13 mouse cellular contexts compared by ENCODE assay signal in genomic region chr1:55076849-55077516, GRCm38 (mm10). TPM values are rescaled to one million over a fixed set of nuclear protein-coding genes. Genes with fewer than 3 reads are reported as not detected.
DNase-seq lines count a peak whose midpoint lies in the region; ATAC-seq and TF ChIP-seq lines count a peak whose summit lies in the region.
"Had no signal": no experiment of that assay in that cellular context is flagged by ENCODE, and none has a peak within 500 bp of the region (broad histone marks: within the 10 kb centered on the region; RNA-seq: fewer than 3 reads in every experiment).

No protein-coding gene starts in this region.

- DNase-seq in kidney, adult 2 months, result peak; percentile 44
- no peak for DNase-seq in kidney, adult 18-20 months
- peak; percentile 69 for DNase-seq in ES-CJ7 (ENCODE audit: low read depth, low spot score)
- DNase-seq in lung, postnatal 25 days (ENCODE audit: low spot score), result peak; percentile 34
- no peak for DNase-seq in heart, adult 18-20 months
- DNase-seq in thymus, adult 2 months, result no peak
- DNase-seq: gastrocnemius, postnatal 25 days; layer of hippocampus, adult 9-11 months had no signal

- H3K9me3 ChIP-seq in intestine, embryonic 15.5 days, result no peaks in the 10 kb centered on the region
- H3K9me3 ChIP-seq: neural tube, embryonic 15.5 days had no signal

- peaks cover 3% of the 10 kb centered on the region; the same call in 1 of the 2 replicates for H3K4me1 ChIP-seq in kidney, adult 2 months (ENCODE audit: control insufficient read depth, insufficient read depth, low read length)
- no peaks in the 10 kb centered on the region for H3K4me1 ChIP-seq in intestine, embryonic 15.5 days (replicated peaks)
- H3K4me1 ChIP-seq in thymus, adult 2 months (replicated peaks; ENCODE audit: control insufficient read depth, insufficient read depth, low read length), result no peaks in the 10 kb centered on the region
- H3K4me1 ChIP-seq: neural tube, embryonic 15.5 days had no signal

- peaks cover 11% of the 10 kb centered on the region for H3K36me3 ChIP-seq in kidney, adult 2 months (ENCODE audit: control insufficient read depth, insufficient read depth, low read length)
- H3K36me3 ChIP-seq in intestine, embryonic 15.5 days, result peaks cover 15% of the 10 kb centered on the region; the same call in 1 of the 2 replicates
- peaks cover 36% of the 10 kb centered on the region for H3K36me3 ChIP-seq in thymus, adult 2 months (ENCODE audit: control insufficient read depth, insufficient read depth, low read length)

- 89% methylated on average over 2 of the region's 2 CpGs for WGBS in kidney, adult 2 months
- 91% methylated on average over 2 of the region's 2 CpGs for WGBS in intestine, embryonic 15.5 days
- WGBS in thymus, adult 2 months, result 98% methylated on average over 2 of the region's 2 CpGs

- ATAC-seq in intestine, embryonic 15.5 days, result peak; percentile 64
- ATAC-seq: activated CD4-positive, CD25-positive, alpha-beta regulatory T cell, adult 4 months; forebrain, embryonic 16.5 days; inflammation-experienced regulatory T-cells, adult 6 months had no signal

- no peak overlapping the region for H3K27ac ChIP-seq in kidney, adult 2 months (ENCODE audit: insufficient read depth, low read depth, low read length)
- H3K27ac ChIP-seq in intestine, embryonic 15.5 days, result no peak overlapping the region
- H3K27ac ChIP-seq in thymus, adult 2 months (ENCODE audit: control insufficient read depth, insufficient read depth, low read length), result no peak overlapping the region
- H3K27ac ChIP-seq: neural tube, embryonic 15.5 days had no signal

- no peak overlapping the region for H3K4me2 ChIP-seq in intestine, embryonic 15.5 days (replicated peaks)
- H3K4me2 ChIP-seq: neural tube, embryonic 15.5 days had no signal

- no peak overlapping the region for H3K9ac ChIP-seq in intestine, embryonic 15.5 days
- H3K9ac ChIP-seq: neural tube, embryonic 15.5 days had no signal

- H3K27me3 ChIP-seq in kidney, adult 2 months (replicated peaks; ENCODE audit: control insufficient read depth, insufficient read depth, low read length), result no peaks in the 10 kb centered on the region
- no peaks in the 10 kb centered on the region for H3K27me3 ChIP-seq in intestine, embryonic 15.5 days (replicated peaks)
- no peaks in the 10 kb centered on the region for H3K27me3 ChIP-seq in thymus, adult 2 months (ENCODE audit: control insufficient read depth, insufficient read depth, low read length)
- H3K27me3 ChIP-seq: neural tube, embryonic 15.5 days had no signal

- H3K4me3 ChIP-seq in kidney, adult 2 months (ENCODE audit: insufficient read depth, low read depth, low read length), result no peak overlapping the region
- H3K4me3 ChIP-seq in intestine, embryonic 15.5 days (replicated peaks), result no peak overlapping the region
- H3K4me3 ChIP-seq in thymus, adult 2 months (ENCODE audit: control insufficient read depth, insufficient read depth, low read length), result no peak overlapping the region
- H3K4me3 ChIP-seq: neural tube, embryonic 15.5 days had no signal

- TF ChIP-seq CTCF in kidney, adult 2 months (conservative IDR thresholded peaks at IDR 0.05; ENCODE audit: insufficient read depth, insufficient read length, low read depth, low read length), result no peak
- no peak for TF ChIP-seq CTCF in thymus, adult 2 months (IDR thresholded peaks at IDR 0.05; ENCODE audit: borderline replicate concordance, control insufficient read depth, extremely low read depth, insufficient read depth, low read length, poor library complexity)

- no peak for TF ChIP-seq POLR2A in kidney, adult 2 months (IDR thresholded peaks at IDR 0.05; ENCODE audit: low read depth, low read length)
- TF ChIP-seq POLR2A in thymus, adult 2 months (IDR thresholded peaks at IDR 0.05; ENCODE audit: control insufficient read depth, extremely low read depth, insufficient read depth, low read length, poor library complexity), result no peak

RNA-seq across cellular contexts. Expression of gene Hspe1, which starts 10.9 kb away (rescaled TPM):
- polyA plus RNA-seq in kidney, adult 2 months (2012; rRNA removed), result 46.2 and 90.1 TPM in 2 replicates
- 753 and 881 TPM in 2 replicates for polyA plus RNA-seq in intestine, embryonic 15.5 days (2015; fragmentation: Nextera tagmentation; extraction: Ambion mirVana)
- 100 to 1,000 TPM; 183 to 186 TPM for total RNA-seq in heart, adult 18-20 months (2021)
- polyA plus RNA-seq in thymus, adult 2 months (2012; rRNA removed), result 33.2 and 38.3 TPM in 2 replicates

RNA-seq across cellular contexts. Expression of gene Hspd1, which starts 11.1 kb away (rescaled TPM):
- 66.8 and 99.8 TPM in 2 replicates for polyA plus RNA-seq in kidney, adult 2 months (2012; rRNA removed)
- polyA plus RNA-seq in intestine, embryonic 15.5 days (2015; fragmentation: Nextera tagmentation; extraction: Ambion mirVana), result 702 and 739 TPM in 2 replicates
- 100 to 1,000 TPM; 420 TPM for total RNA-seq in heart, adult 18-20 months (2021)
- polyA plus RNA-seq in thymus, adult 2 months (2012; rRNA removed), result 28.3 and 31.5 TPM in 2 replicates

RNA-seq across cellular contexts. Expression of gene Coq10b, which starts 24.4 kb away (rescaled TPM):
- 16.2 and 20.7 TPM in 2 replicates for polyA plus RNA-seq in kidney, adult 2 months (2012; rRNA removed)
- 16.7 and 17.8 TPM in 2 replicates for polyA plus RNA-seq in intestine, embryonic 15.5 days (2015; fragmentation: Nextera tagmentation; extraction: Ambion mirVana)
- total RNA-seq in heart, adult 18-20 months (2021), result 10 to 100 TPM; 33.3 to 33.7 TPM
- polyA plus RNA-seq in thymus, adult 2 months (2012; rRNA removed), result 5.5 and 6.6 TPM in 2 replicates

RNA-seq across cellular contexts. Expression of gene Sf3b1, which starts 49.7 kb away (rescaled TPM):
- 24.3 and 33.6 TPM in 2 replicates for polyA plus RNA-seq in kidney, adult 2 months (2012; rRNA removed)
- polyA plus RNA-seq in intestine, embryonic 15.5 days (2015; fragmentation: Nextera tagmentation; extraction: Ambion mirVana), result 269 and 327 TPM in 2 replicates
- 10 to 100 TPM; 66.1 to 77.2 TPM for total RNA-seq in heart, adult 18-20 months (2021)
- polyA plus RNA-seq in thymus, adult 2 months (2012; rRNA removed), result 90.6 and 110 TPM in 2 replicates

RNA-seq across cellular contexts. Expression of gene Mob4, which starts 54.0 kb away (rescaled TPM):
- 10.3 and 16.0 TPM in 2 replicates for polyA plus RNA-seq in kidney, adult 2 months (2012; rRNA removed)
- polyA plus RNA-seq in intestine, embryonic 15.5 days (2015; fragmentation: Nextera tagmentation; extraction: Ambion mirVana), result 143 and 152 TPM in 2 replicates
- total RNA-seq in heart, adult 18-20 months (2021), result 10 to 100 TPM; 29.4 to 33.9 TPM
- polyA plus RNA-seq in thymus, adult 2 months (2012; rRNA removed), result 10.7 and 12.4 TPM in 2 replicates

Comparison
In these comparisons a context has a peak if more than half of its experiments do, and no peak if none do; other contexts are left out.
1. DNase-seq: peak in kidney, adult 2 months (single experiment), ES-CJ7 (single experiment) and lung, postnatal 25 days (single experiment); none in kidney, adult 18-20 months (single experiment), heart, adult 18-20 months (0 of 2) and thymus, adult 2 months (single experiment).